Mouse (Mus musculus): ENCODE measurements around the gene Ninl.

DNA sequence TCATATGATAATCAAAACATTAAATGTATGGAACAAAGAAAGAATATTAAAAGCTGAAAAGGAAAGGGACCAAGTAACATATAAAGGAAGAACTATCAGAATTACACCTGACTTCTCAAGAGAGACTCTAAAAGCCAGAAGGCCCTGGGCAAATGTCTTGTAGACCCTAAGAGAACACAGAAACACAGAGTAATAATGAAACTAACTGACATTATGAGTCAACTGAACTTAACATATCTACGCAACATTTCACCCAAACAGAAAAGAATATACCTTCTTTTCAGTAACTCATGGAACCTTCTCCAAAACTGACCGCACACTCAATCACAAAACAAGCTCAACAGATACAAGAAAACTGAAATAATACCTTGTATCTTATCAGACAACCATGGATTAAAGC lies 53.8 kb downstream of the Ninl start:
- TF ChIP-seq USF1 (IDR thresholded peaks at IDR 0.05; ENCODE audit: low read depth) (no peak), CTCF (IDR thresholded peaks at IDR 0.05; ENCODE audit: control insufficient read depth, insufficient read depth, insufficient read length) (no peak), MAX (IDR thresholded peaks at IDR 0.05) (no peak), MYOG (IDR thresholded peaks at IDR 0.05; ENCODE audit: control insufficient read depth, extremely low read depth, insufficient read length) (no peak), FOSL1 (IDR thresholded peaks at IDR 0.05; ENCODE audit: insufficient read depth, low read length, poor library complexity, severe bottlenecking) (no peak)
